Comparison of ENCODE assay signal across 30 mouse cellular contexts in the genomic region with DNA sequence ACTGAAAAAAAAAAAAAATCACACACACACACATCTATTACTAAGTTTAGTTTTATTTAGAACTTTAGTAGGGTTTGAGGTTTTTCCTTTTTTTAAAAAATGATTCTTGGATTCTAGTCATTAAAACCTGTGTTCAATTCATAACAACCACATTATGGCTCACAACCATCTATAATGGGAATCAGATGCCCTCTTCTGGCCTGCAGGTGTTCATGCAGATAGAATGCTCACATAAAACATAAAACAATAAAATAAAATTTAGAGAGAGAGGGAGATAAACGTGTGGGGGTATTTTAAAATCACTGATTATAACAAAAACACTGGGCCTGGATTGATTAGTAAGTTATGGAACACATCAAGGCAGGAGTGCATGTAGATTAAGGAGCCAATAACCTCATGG. TPM values are rescaled to one million over a fixed set of nuclear protein-coding genes. Genes with fewer than 3 reads are reported as not detected.
DNase-seq lines count a peak whose midpoint lies in the region; ATAC-seq and TF ChIP-seq lines count a peak whose summit lies in the region.
"Had no signal": no experiment of that assay in that cellular context is flagged by ENCODE, and none has a peak within 500 bp of the region (broad histone marks: within the 10 kb centered on the region; RNA-seq: fewer than 3 reads in every experiment).

No protein-coding gene starts in this region.

- H3K27ac ChIP-seq in intestine, postnatal 0 days (ENCODE audit: low read depth, low read length) = no peak overlapping the region
- H3K27ac ChIP-seq in intestine, embryonic 15.5 days = no peak overlapping the region
- H3K27ac ChIP-seq in midbrain, embryonic 11.5 days (ENCODE audit: low read depth, low read length) = no peak overlapping the region
- H3K27ac ChIP-seq in midbrain, embryonic 14.5 days (replicated peaks; ENCODE audit: low read depth, low read length) = no peak overlapping the region
- H3K27ac ChIP-seq in ES-Bruce4 (ENCODE audit: insufficient read depth, low read length) = peak overlapping the region; percentile 63; the same call in 1 of the 2 replicates
- H3K27ac ChIP-seq: embryonic facial prominence, embryonic 12.5 days; gastrocnemius, adult 2 months; heart, embryonic 10.5 days; hindbrain, embryonic 10.5 days; midbrain, embryonic 15.5 days; neural tube, embryonic 15.5 days; stomach, embryonic 15.5 days had no signal

- H3K4me2 ChIP-seq in intestine, postnatal 0 days (replicated peaks; ENCODE audit: low read depth) = no peak overlapping the region
- no peak overlapping the region for H3K4me2 ChIP-seq in intestine, embryonic 15.5 days (replicated peaks)
- no peak overlapping the region for H3K4me2 ChIP-seq in midbrain, embryonic 11.5 days
- H3K4me2 ChIP-seq in midbrain, embryonic 14.5 days (ENCODE audit: low read length) = no peak overlapping the region
- H3K4me2 ChIP-seq: embryonic facial prominence, embryonic 12.5 days; midbrain, embryonic 15.5 days; neural tube, embryonic 15.5 days; stomach, embryonic 15.5 days had no signal

- no peak overlapping the region for H3K9ac ChIP-seq in intestine, postnatal 0 days (ENCODE audit: low read depth, low read length)
- no peak overlapping the region for H3K9ac ChIP-seq in intestine, embryonic 15.5 days
- H3K9ac ChIP-seq in midbrain, embryonic 11.5 days (ENCODE audit: low read length) = no peak overlapping the region
- H3K9ac ChIP-seq in midbrain, embryonic 14.5 days (replicated peaks; ENCODE audit: low read length) = no peak overlapping the region
- H3K9ac ChIP-seq in ES-Bruce4 (ENCODE audit: low read depth, poor library complexity, severe bottlenecking) = no peak overlapping the region
- H3K9ac ChIP-seq: embryonic facial prominence, embryonic 12.5 days; midbrain, embryonic 15.5 days; neural tube, embryonic 15.5 days; stomach, embryonic 15.5 days had no signal

- TF ChIP-seq EP300 in ES-Bruce4 (IDR thresholded peaks at IDR 0.05; ENCODE audit: insufficient read depth, low read depth, low read length) = no peak

- peak; percentile 31 for DNase-seq in midbrain, embryonic 11.5 days (ENCODE audit: low spot score, missing footprints)
- DNase-seq in midbrain, embryonic 14.5 days = no peak
- no peak for DNase-seq in adrenal gland, postnatal 36 days
- no peak for DNase-seq in kidney, postnatal 36 days
- DNase-seq: adrenal gland, adult 8-10 months; cerebellum, adult 18-20 months; cerebellum, postnatal 14 days; gastrocnemius, adult 2 months; kidney, adult 18-20 months; layer of hippocampus, postnatal 36 days; left cerebral cortex, postnatal 4 days; lung, postnatal 36 days; right cerebral cortex, adult 18-20 months; right cerebral cortex, postnatal 4 days; thymus, adult 18-20 months; thymus, postnatal 36 days had no signal

- H3K36me3 ChIP-seq in intestine, postnatal 0 days (ENCODE audit: control insufficient read depth, insufficient read depth) = no peaks in the 10 kb centered on the region
- no peaks in the 10 kb centered on the region for H3K36me3 ChIP-seq in intestine, embryonic 15.5 days
- H3K36me3 ChIP-seq in midbrain, embryonic 11.5 days (ENCODE audit: control insufficient read depth, insufficient read depth, low read length) = no peaks in the 10 kb centered on the region
- no peaks in the 10 kb centered on the region for H3K36me3 ChIP-seq in midbrain, embryonic 14.5 days (ENCODE audit: control insufficient read depth, insufficient read depth, low read length)
- no peaks in the 10 kb centered on the region for H3K36me3 ChIP-seq in ES-Bruce4 (ENCODE audit: control insufficient read depth, insufficient read depth, low read length, poor library complexity, severe bottlenecking)
- H3K36me3 ChIP-seq: embryonic facial prominence, embryonic 12.5 days; heart, embryonic 10.5 days; hindbrain, embryonic 10.5 days; midbrain, embryonic 15.5 days; neural tube, embryonic 15.5 days; stomach, embryonic 15.5 days had no signal

- TF ChIP-seq POLR2A in ES-Bruce4 (IDR thresholded peaks at IDR 0.05; ENCODE audit: insufficient read depth, low read length) = no peak

- no peak for ATAC-seq in intestine, postnatal 0 days
- no peak for ATAC-seq in intestine, embryonic 15.5 days
- ATAC-seq in midbrain, embryonic 11.5 days (ENCODE audit: low FRiP score) = no peak
- no peak for ATAC-seq in midbrain, embryonic 14.5 days (ENCODE audit: low FRiP score, low TSS enrichment)
- ATAC-seq: activated CD4-positive, CD25-positive, alpha-beta regulatory T cell, adult 4 months; midbrain, embryonic 15.5 days had no signal

- H3K4me1 ChIP-seq in intestine, postnatal 0 days (replicated peaks; ENCODE audit: control insufficient read depth, insufficient read depth, low read length) = no peaks in the 10 kb centered on the region
- peaks cover 5% of the 10 kb centered on the region for H3K4me1 ChIP-seq in intestine, embryonic 15.5 days (replicated peaks)
- H3K4me1 ChIP-seq in midbrain, embryonic 11.5 days (ENCODE audit: control insufficient read depth, insufficient read depth, low read length) = peaks cover 2% of the 10 kb centered on the region
- no peaks in the 10 kb centered on the region for H3K4me1 ChIP-seq in midbrain, embryonic 14.5 days (ENCODE audit: control insufficient read depth, insufficient read depth, low read length)
- H3K4me1 ChIP-seq in ES-Bruce4 (ENCODE audit: control insufficient read depth, insufficient read depth, low read length) = peaks cover 5% of the 10 kb centered on the region

- H3K9me3 ChIP-seq in intestine, postnatal 0 days (ENCODE audit: control insufficient read depth) = no peaks in the 10 kb centered on the region
- H3K9me3 ChIP-seq in intestine, embryonic 15.5 days = no peaks in the 10 kb centered on the region
- H3K9me3 ChIP-seq in midbrain, embryonic 11.5 days (ENCODE audit: control insufficient read depth, low read length) = no peaks in the 10 kb centered on the region
- H3K9me3 ChIP-seq in midbrain, embryonic 14.5 days (ENCODE audit: control insufficient read depth, low read length) = no peaks in the 10 kb centered on the region
- H3K9me3 ChIP-seq in ES-Bruce4 (replicated peaks; ENCODE audit: control insufficient read depth, insufficient read depth, low read length, poor library complexity, severe bottlenecking) = no peaks in the 10 kb centered on the region; the same call in 1 of the 2 replicates
- H3K9me3 ChIP-seq: embryonic facial prominence, embryonic 12.5 days; heart, embryonic 10.5 days; hindbrain, embryonic 10.5 days; midbrain, embryonic 15.5 days; neural tube, embryonic 15.5 days; stomach, embryonic 15.5 days had no signal

- no peaks in the 10 kb centered on the region for H3K27me3 ChIP-seq in intestine, postnatal 0 days (replicated peaks; ENCODE audit: control insufficient read depth, insufficient read depth, low read length)
- no peaks in the 10 kb centered on the region for H3K27me3 ChIP-seq in intestine, embryonic 15.5 days (replicated peaks)
- H3K27me3 ChIP-seq in midbrain, embryonic 11.5 days (ENCODE audit: control insufficient read depth, insufficient read depth, low read length) = peaks cover 22% of the 10 kb centered on the region
- peaks cover 14% of the 10 kb centered on the region; the same call in 1 of the 2 replicates for H3K27me3 ChIP-seq in midbrain, embryonic 14.5 days (ENCODE audit: control insufficient read depth, insufficient read depth, low read length)
- H3K27me3 ChIP-seq in ES-Bruce4 (ENCODE audit: control insufficient read depth, insufficient read depth, low read length, poor library complexity, severe bottlenecking) = no peaks in the 10 kb centered on the region
- H3K27me3 ChIP-seq: embryonic facial prominence, embryonic 12.5 days; stomach, embryonic 15.5 days had no signal

- H3K4me3 ChIP-seq in intestine, postnatal 0 days (ENCODE audit: low read depth, low read length) = no peak overlapping the region
- no peak overlapping the region for H3K4me3 ChIP-seq in intestine, embryonic 15.5 days (replicated peaks)
- no peak overlapping the region for H3K4me3 ChIP-seq in midbrain, embryonic 11.5 days (ENCODE audit: low read depth, low read length)
- no peak overlapping the region for H3K4me3 ChIP-seq in midbrain, embryonic 14.5 days (replicated peaks; ENCODE audit: low read depth, low read length)
- H3K4me3 ChIP-seq in ES-Bruce4 (ENCODE audit: low read depth, low read length) = no peak overlapping the region
- H3K4me3 ChIP-seq: embryonic facial prominence, embryonic 12.5 days; gastrocnemius, adult 2 months; heart, embryonic 10.5 days; hindbrain, embryonic 10.5 days; megakaryocyte, embryonic 14.5 days; midbrain, embryonic 15.5 days; neural tube, embryonic 15.5 days; stomach, embryonic 15.5 days had no signal

- 69% methylated on average over 1 of the region's 1 CpGs for whole genome bisulfite sequencing in intestine, postnatal 0 days
- WGBS in intestine, embryonic 15.5 days = 71% methylated on average over 1 of the region's 1 CpGs
- WGBS in midbrain, embryonic 11.5 days = 72% methylated on average over 1 of the region's 1 CpGs
- WGBS in midbrain, embryonic 14.5 days = 83% methylated on average over 1 of the region's 1 CpGs

- TF ChIP-seq CTCF in intestine, postnatal 0 days (IDR thresholded peaks at IDR 0.05; ENCODE audit: low read depth) = peak; percentile 33
- TF ChIP-seq CTCF in ES-Bruce4 (IDR thresholded peaks at IDR 0.05; ENCODE audit: low read depth, low read length) = no peak

RNA-seq across cellular contexts. Expression of a gene that starts 1.2 kb away (rescaled TPM):
- polyA plus RNA-seq in intestine, postnatal 0 days (2015; fragmentation: Nextera tagmentation; extraction: Ambion mirVana) = 0.73 and 0.86 TPM in 2 replicates
- polyA plus RNA-seq in intestine, embryonic 15.5 days (2015; fragmentation: Nextera tagmentation; extraction: Ambion mirVana) = 1.9 and 2.4 TPM in 2 replicates
- polyA plus RNA-seq in midbrain, embryonic 11.5 days (2014; fragmentation: Nextera tagmentation; extraction: Ambion mirVana) = 3.3 and 4.7 TPM in 2 replicates
- 2.9 and 3.0 TPM in 2 replicates for polyA plus RNA-seq in midbrain, embryonic 14.5 days (2014; fragmentation: Nextera tagmentation; extraction: Ambion mirVana)
- 47.3 and 48.9 TPM in 2 replicates for polyA plus RNA-seq in ES-Bruce4 (2011; ENCODE audit: insufficient read depth, insufficient read length, low read depth, missing spikeins)
- 1 to 10 TPM; 2.9 to 3.4 TPM for total RNA-seq in adrenal gland, postnatal 36 days (2021)

RNA-seq across cellular contexts. Expression of a gene that starts 43.3 kb away (rescaled TPM):
- polyA plus RNA-seq in intestine, postnatal 0 days (2015; fragmentation: Nextera tagmentation; extraction: Ambion mirVana) = 0.26 and 0.35 TPM in 2 replicates
- 0.34 and 0.35 TPM in 2 replicates for polyA plus RNA-seq in intestine, embryonic 15.5 days (2015; fragmentation: Nextera tagmentation; extraction: Ambion mirVana)
- polyA plus RNA-seq in midbrain, embryonic 11.5 days (2014; fragmentation: Nextera tagmentation; extraction: Ambion mirVana) = 0.39 TPM in 1 of 2 replicates, not detected in the other
- not detected in 2 replicates for polyA plus RNA-seq in midbrain, embryonic 14.5 days (2014; fragmentation: Nextera tagmentation; extraction: Ambion mirVana)
- 1.6 and 3.7 TPM in 2 replicates for polyA plus RNA-seq in ES-Bruce4 (2011; ENCODE audit: insufficient read depth, insufficient read length, low read depth, missing spikeins)
- total RNA-seq in adrenal gland, postnatal 36 days (2021) = not detected
- total RNA-seq: gastrocnemius, adult 2 months; layer of hippocampus, adult 18-20 months; layer of hippocampus, postnatal 36 days; left cerebral cortex, postnatal 4 days; liver, adult 2 months had no signal
- polyA plus RNA-seq: frontal cortex, adult 2 months; liver, adult 2 months had no signal
